Mouse (Mus musculus) spleen, postnatal 14 days (tissue): ENCODE measurements at regions not wholly inside any gene's neighbourhood (a gene's known extent, or its start where the extent isn't known, plus 50 kb on each side); places are given as distances from the start of the nearest gene placed in this dataset.

ENCODE experiments used
- DNase-seq, 2 experiments: peaks; one replicate each; pipeline ENCODE4 v3.0.0; 2021 to 2022; ENCODE audit warnings: low spot score in 2 of 2

DNA sequence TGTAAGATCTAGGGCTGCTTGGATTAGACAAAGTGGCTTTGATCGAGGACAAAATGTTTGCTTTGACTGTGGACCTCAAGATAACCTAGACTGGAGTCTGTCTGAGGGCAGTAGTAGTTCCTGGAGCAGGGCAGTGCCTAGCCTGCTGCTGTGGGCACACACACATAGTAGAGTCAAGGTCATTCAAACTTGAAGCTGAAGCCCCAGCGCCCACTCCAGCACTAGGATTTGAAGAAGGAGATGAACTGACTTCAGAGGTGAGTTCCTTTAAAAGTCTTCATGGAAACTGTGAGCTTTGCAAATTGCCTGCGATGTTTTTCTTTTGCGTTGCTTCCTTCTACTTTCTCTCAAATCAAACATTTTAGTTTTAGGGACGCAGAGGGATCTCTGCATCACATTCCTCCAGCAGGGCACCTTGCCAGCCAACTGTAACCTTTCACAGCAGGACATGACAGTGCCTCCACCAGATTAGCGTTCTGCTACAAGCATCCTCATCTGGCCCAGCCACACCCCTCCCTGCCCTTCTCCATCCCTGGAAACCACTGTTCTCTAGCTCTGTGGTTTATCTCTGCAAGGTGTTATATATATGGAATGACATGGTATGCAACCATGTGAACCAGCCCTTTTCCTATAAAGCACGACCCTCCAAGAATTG, 377.3 kb upstream of the Gm10131 start:
- DNase-seq = no peak

DNA sequence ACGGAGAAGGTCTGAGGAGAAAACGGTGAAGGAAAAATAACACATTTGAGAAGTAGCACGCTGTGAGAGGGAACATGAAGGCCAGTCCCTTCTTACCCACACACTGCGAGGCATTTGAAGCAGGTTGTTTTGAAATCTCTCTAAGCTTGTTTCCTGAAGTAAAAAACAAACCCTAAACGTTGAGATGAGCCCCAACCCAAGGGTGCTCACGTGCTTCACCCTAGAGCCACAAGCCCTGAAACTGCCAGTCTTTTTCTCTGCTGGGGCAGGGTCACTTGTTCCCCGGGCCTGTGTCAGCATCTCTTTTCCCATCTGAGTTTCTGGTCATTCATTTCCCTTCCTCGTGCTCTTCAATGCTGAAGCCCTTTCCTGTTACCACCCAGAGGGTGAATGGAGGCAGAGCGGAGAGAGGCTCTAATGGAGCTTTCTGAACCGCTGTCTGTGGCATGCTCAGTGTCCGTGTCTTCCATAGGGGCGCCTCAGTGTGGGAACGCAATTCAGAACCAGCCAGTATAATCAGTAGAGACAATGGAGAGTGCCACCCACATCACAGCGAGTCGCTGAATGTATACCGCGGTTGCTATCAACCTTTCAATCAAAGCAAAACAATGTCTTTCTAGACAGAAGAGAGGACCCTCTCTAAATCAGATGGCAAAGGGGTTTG, 375.0 kb upstream of the Gm10131 start:
- no peak for DNase-seq

DNA sequence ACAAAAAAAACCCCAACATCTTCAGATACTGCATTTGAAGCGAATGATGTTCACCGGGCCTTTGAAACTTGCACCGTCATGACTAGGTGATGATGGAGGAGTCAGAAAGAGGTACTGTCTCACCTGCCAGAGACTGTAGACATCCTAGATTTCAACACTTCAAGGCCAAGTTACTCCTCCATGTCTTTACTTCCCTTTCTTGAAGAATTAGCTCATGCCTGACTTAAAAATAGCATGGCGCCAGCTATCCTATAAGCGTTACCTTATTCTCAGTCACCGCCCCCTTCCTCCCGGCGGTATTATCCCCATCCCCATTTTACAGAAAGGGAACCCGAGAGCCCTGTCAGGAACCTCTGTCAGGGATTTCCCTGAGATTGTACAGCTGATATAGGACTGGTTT, 374.4 kb upstream of the Gm10131 start:
- no peak for DNase-seq

DNA sequence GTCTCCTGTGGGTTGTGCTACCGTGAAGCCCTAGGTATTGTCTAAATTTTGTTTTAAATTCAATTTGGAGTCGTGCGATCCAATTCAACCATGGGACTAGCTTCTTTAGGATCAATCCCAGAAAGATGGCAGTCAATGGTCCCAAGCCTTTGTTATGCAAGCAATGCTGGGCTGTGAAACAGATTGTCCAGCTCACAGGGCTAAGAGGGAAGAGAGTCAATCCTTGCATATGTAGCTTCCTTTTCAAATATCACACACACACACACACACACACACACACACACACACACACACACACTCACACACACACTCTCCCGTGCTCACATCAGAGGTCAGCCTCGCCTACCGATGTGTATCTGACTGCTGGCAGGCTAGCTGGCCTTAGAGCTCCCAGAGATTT, 373.8 kb upstream of the Gm10131 start:
- no peak for DNase-seq

GRCm38 (mm10) chr8:34484551-34485335, 373.2 kb upstream of the Gm10131 start:
- peak in 1 of 2 experiments; percentile 35 for DNase-seq

DNA sequence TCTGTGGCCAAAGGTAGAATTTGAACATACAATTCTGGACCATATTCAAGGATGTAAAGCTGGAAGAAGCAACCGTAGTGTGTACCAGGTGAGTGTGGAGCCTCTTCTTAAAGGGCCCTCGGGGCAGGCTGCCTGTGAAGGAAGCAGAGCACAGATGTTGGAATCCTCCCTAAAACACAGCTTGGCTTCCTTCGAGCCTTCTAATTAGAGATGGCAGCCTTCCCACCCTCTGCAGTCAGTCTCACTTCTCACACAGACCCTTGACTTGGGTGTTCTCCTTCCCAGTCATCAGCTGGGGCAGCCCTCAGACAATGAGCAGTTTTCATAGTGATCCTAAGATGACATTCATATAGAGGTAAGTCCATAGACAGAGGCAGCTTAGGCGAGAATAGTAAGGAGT, 371.7 kb upstream of the Gm10131 start:
- no peak for DNase-seq

- no peak for DNase-seq
These were observed 371.1 kb upstream of the Gm10131 start for GRCm38 (mm10) chr8:34482676-34483075.

- DNase-seq = no peak
These were observed 369.0 kb upstream of the Gm10131 start for GRCm38 (mm10) chr8:34480496-34480895.

DNA sequence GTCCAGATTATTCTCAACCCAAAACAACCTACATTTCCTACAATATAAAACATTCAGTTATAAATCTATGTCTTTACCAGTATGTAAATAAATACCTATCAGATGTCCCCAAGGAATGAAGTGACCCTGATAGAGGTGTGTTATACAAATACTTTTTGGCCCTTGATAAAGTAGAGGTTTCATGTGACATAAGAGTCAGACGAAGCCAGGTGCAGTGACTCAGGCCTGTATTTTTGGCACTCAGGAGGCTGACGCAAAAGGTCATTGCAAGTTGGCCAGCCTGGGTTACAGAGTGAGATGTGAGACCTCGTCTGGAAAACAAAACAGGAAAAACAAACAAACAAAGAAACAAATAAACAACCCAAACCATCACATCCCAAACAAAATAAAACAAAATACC, 367.4 kb upstream of the Gm10131 start:
- DNase-seq = no peak

DNA sequence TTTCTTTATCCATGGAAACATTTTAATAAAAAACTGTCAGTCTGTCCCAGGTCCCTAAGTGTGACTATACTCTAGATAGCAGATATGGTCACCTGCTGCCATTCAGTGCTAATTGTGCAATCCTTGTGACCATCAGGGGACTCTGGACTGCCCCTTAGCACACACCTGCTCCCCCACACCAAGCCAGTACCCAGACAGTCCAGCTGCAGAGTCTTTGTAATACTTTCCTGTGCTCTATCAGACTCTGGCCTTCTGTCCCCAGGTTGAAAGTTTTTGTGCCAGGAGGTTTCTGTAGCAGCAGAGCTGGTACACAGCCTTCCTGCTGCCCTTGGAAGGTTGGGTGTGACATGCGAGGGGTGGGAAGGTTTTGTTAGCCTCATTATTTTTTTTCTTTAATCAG, 366.9 kb upstream of the Gm10131 start:
- DNase-seq = no peak

DNA sequence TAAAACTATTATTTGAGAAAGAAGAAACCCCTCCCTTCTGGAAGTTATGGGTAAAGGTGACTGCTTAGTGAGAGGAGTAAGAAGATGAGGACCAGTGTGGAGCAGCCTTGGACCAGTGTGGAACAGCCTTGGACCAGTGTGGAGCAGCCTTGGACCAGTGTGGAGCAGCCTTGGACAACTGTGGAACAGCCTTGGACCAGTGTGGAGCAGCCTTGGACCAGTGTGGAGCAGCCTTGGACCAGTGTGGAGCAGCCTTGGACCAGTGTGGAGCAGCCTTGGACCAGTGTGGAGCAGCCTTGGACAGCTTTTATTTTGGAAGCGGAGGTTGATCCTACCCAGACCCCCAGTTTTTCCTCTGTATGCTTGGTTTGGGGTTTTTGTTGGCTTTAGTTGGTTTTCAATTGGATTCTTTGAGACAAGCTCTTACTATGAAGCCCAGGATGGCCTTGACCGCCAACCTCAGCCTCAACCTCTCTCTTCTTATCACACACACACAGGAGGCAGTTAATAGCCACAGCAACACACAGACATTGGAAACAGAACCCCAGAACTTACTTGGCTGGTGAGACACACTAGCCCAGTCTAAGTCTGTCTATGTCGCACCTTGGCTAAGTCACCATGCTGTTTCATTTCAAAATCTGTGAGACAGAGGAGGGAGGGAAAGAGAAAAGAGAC, 364.7 kb upstream of the Gm10131 start:
- DNase-seq = no peak

DNA sequence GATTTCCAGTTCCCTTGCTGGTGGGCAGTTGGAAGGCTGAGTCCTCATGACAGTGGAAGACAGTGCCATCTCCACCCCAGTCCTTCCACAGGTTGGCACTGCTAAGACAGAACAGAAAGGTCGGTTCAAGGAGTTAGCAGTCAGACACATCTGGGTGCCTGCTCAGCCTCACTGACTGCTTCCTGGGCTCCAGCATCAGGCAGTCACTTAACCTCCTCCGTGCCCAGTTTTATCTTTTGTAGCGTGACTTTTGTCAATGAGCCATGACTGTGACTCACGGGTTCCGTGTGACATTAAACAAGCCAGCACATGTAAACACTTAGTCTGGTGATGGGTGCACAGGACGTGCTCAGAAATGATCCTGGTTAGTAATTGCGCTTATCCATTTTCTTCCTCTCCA, 363.1 kb upstream of the Gm10131 start:
- no peak for DNase-seq

GRCm38 (mm10) chr8:34473769-34474168, 362.2 kb upstream of the Gm10131 start:
- no peak for DNase-seq

DNA sequence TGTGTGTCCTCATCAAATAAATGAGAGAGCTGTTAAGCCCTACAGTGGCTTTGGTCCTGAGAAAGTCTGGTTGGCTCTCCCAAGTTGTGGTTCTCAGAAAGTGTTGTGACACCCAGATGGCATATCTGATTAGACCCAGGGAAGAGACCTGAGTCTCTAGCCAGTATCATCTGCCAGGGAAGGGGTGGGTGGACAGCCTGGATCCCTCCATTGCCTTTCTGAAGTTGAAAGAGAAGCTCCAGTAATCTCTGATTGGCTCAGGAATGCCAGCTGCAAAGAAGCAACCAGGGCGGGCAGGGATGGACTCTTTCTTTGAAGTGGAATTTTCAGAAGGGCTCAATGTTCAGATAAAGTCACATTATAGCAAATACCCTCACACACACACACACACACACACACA, 361.8 kb upstream of the Gm10131 start:
- DNase-seq = no peak

DNA sequence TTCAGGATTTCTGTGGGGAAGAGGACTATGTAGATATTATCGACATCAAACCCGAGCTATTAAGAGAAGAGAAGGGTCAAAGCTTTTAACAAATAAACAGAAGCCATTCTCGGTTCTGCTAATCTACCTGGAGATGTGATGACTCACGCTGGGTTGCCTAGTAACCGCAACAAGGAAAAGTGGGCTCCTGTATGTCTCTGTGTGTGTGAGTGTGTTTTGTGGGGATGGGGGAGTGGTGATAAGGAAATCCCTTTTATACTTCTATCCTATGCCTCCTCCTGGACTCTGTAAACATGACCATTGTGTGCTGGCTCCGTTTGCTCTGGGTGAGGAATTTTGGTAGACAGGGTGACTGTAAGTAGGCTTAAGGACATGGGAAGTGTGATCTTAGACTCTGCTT, 361.3 kb upstream of the Gm10131 start:
- DNase-seq = no peak

DNA sequence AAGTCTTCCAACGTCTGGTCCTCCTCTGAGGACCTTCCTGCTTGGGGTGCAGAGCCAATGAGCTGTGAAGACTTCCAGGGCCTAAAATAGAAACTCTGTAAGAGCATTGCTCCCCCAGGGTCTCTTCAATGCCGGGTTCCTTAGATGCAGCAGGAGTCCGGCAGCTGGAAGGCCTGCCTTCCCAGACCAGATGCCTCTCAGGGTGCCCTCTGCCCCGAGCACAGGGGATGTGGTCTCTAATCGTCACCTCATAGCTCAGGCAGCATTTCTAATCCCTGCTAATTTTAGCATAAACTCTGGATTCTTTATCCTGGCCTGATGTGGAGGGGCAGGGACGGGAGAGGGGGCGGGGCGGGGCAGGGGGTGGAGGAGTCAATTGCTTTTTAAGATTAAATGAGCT, 360.9 kb upstream of the Gm10131 start:
- no peak for DNase-seq

GRCm38 (mm10) chr8:34469091-34469490, 357.6 kb upstream of the Gm10131 start:
- no peak for DNase-seq

- no peak for DNase-seq
These were observed 355.3 kb upstream of the Gm10131 start for GRCm38 (mm10) chr8:34466786-34467364.

DNA sequence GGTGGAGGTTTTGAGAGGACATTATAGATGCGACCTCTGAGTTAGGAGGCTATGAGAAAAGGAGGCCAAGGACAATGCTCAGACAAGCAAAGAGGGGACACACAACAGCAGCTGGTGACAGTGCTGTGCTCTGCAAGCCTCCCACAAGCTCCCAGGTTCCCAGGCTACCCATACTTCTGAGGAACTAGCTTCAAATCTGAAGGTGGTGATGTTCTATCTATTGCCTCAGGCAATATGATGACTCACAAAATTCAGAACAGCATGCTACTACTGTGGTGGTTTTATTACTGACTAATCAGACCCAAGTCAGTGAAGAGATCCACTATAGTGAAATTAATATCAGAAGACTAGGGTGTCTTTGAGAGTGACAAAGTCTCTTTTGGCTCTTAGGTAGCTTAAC, 353.9 kb upstream of the Gm10131 start:
- no peak for DNase-seq

DNA sequence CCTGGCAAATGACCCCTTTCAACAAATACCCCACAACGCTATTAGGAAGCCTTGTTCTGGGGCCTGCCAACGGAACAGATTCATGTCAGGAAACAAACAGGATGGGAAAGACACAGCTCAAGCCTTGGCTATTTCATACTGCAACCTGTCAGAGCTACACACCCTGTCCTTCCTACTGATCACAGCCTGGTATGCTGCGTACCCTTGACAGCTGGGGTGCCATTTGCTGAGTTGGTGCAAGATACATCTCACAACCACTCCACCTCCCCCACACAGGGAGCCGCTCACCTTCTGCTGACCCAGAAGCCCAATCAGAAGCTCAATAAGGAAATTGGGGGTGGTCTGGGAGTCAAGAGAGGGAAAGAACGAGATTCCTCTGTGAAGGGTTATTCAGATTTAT, 350.7 kb upstream of the Gm10131 start:
- DNase-seq = no peak

DNA sequence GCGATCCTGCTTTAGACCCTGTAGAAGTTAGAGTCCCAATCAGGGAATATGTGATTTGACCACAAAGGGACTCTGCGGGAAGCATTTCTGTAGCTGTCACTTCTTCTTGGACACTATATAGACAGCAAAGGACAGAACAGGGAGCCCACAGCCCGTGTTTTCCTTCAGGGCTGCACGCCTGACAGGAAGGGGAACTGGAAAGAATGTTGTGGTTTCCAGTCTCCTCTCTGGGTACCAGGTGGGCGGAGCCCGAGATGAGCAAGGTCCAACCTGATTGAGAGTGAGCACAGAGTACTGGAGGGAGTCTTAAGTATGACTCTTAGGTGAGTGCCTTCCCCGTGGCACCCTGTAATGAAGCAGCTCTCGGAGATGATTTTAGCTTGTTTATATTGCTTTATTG, 346.8 kb upstream of the Gm10131 start:
- DNase-seq = no peak

GRCm38 (mm10) chr8:34456543-34456942, 345.0 kb upstream of the Gm10131 start:
- no peak for DNase-seq
